Mouse (Mus musculus) forebrain, embryonic 10.5 days (tissue): ENCODE results near the gene Gm3373. TPM values are rescaled to one million over a fixed set of nuclear protein-coding genes. Genes with fewer than 3 reads are reported as not detected.
"Not testable (repeated sequence)": the region's sequence is repeated elsewhere in the genome, so short reads cannot be mapped to it uniquely, and the experiment has no call there.

Source experiments
- DNase-seq: peaks from one replicate; pipeline ENCODE4 v3.0.0-alpha.2; 2017; ENCODE audit warnings: low spot score; ENCODE audit errors: extremely low spot score
- H3K27ac ChIP-seq: fragments of 300-500 bp; sonication (generic); 2 replicates; pipeline ENCODE4 v1.5.1; 2016; ENCODE audit warnings: mild to moderate bottlenecking
- H3K27me3 ChIP-seq: fragments of 300-500 bp; sonication (generic); 2 replicates; pipeline ENCODE4 v1.6.1; 2016; ENCODE audit warnings: mild to moderate bottlenecking; ENCODE audit not compliant: poor library complexity, severe bottlenecking
- H3K36me3 ChIP-seq: fragments of 300-500 bp; sonication (generic); replicated peaks from 2 replicates; pipeline ENCODE4 v1.6.1; 2016; ENCODE audit warnings: mild to moderate bottlenecking, moderate library complexity
- H3K4me1 ChIP-seq: fragments of 300-500 bp; sonication (generic); 2 replicates; pipeline ENCODE4 v1.6.1; 2016
- H3K4me3 ChIP-seq: fragments of 300-500 bp; sonication (generic); 2 replicates; pipeline ENCODE4 v1.5.1; 2016; ENCODE audit warnings: mild to moderate bottlenecking, moderate library complexity
- H3K9me3 ChIP-seq: fragments of 300-500 bp; sonication (generic); 2 replicates; pipeline ENCODE4 v1.6.1; 2016; ENCODE audit warnings: mild to moderate bottlenecking, moderate library complexity
- WGBS: fragments of 180-500 bp; shearing (Covaris S2); methylation state at CpG from one replicate; pipeline ENCODE4 v1.1.7; 2016; 5-methylcytosine and 5-hydroxymethylcytosine counted together
- polyA plus RNA-seq: library from polyadenylated mRNA; unstranded; fragments of >200 nt; fragmentation: Nextera tagmentation; extraction: Ambion mirVana; gene quantifications from 2 replicates; pipeline ENCODE4 v1.2.1, GENCODE M21; 2016

Gm3373 gene
- polyA plus RNA-seq = 0.47 TPM in 1 of 2 replicates, not detected in the other

DNA sequence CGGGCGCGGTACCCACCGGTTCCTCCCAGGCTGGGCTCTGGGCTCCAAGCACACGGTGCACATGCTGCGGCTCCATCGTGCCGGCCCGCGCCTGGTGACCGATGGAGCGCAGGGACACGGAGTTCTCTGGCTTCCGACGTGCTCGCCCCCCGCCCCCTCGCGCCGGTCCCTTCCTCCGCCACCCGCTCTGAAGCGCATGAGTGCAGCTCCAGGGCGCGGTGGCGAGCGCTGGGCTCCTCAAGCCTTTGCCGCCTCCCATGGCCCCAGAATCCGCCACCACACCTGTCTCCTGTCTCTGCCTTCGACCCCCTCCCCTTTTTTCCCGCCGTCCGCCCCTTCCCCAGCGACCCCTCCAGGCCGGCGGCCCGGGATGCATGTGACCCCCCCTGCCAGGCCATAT lies at the start of gene Gm3373:
TSS of gene Gm3373 (minus strand) at position 101 of the 400 bp plus-strand sequence.
- not testable (repeated sequence) for H3K4me1 ChIP-seq, DNase-seq, H3K9me3 ChIP-seq, H3K27me3 ChIP-seq, H3K36me3 ChIP-seq, H3K27ac ChIP-seq, H3K4me3 ChIP-seq
- no CpG with 5 or more reads among the region's 37 CpGs for WGBS

DNA sequence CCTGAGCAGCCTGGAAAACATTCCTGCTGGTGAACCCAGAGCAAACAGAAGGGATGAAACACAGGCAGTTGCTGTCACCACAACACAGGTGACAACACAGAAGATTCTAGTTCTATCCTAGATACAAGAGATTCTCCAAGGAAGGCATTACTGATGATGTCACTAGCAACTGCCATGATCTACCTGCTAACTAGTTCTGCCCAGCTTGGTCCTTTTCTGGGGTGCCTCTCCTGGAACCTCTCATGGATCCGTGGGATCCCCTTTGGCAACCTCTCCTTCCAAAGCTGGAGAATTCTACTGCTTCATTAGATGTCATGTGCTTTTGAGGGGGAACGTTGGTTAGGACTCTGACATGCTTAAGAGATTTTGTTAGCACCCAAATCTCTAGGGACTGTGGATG lies 54.0 kb downstream of the Gm3373 start, which contains the start of gene Gm9603:
TSS of gene Gm9603 (minus strand) at position 101 of the 400 bp plus-strand sequence.
- not testable (repeated sequence) for H3K9me3 ChIP-seq, H3K27me3 ChIP-seq, H3K4me1 ChIP-seq, DNase-seq, H3K4me3 ChIP-seq, H3K27ac ChIP-seq, H3K36me3 ChIP-seq
- no CpG with 5 or more reads among the region's 2 CpGs for WGBS

Other genes starting within 250 kb of the Gm3373 start
- gene Gm3488, start 239.9 kb downstream of the Gm3373 start, polyA plus RNA-seq = 1.6 and 2.0 TPM in 2 replicates
- not detected in 2 replicates for gene Gm3532, start 203.1 kb downstream of the Gm3373 start, polyA plus RNA-seq
- not detected in 2 replicates for gene Gm8265, start 108.5 kb downstream of the Gm3373 start, polyA plus RNA-seq
- not detected in 2 replicates for gene Gm9603, start 54.1 kb downstream of the Gm3373 start, polyA plus RNA-seq
- 1.6 TPM in 2 replicates for gene Gm3383, start 66.4 kb upstream of the Gm3373 start, polyA plus RNA-seq
- gene Gm3424, start 88.8 kb upstream of the Gm3373 start, polyA plus RNA-seq = not detected in 2 replicates
- 0.09 and 0.12 TPM in 2 replicates for gene Gm8237, start 138.8 kb upstream of the Gm3373 start, polyA plus RNA-seq
- gene Gm3248, start 220.2 kb upstream of the Gm3373 start, polyA plus RNA-seq = 0.26 and 0.59 TPM in 2 replicates
- gene Gm3453, start 237.6 kb upstream of the Gm3373 start, polyA plus RNA-seq = not detected in 2 replicates